Mouse (Mus musculus) small intestine, adult 2 months (tissue): ENCODE measurements around the gene Dag1.

Experiments used
- CTCF ChIP-seq: fragments of 200-500 bp; IDR thresholded peaks from 2 replicates; pipeline ENCODE4 v1.5.1; 2012; ENCODE audit warnings: low read depth, mild to moderate bottlenecking, control low read depth, inconsistent platforms, low read length, moderate library complexity, mixed read lengths; ENCODE audit not compliant: insufficient replicate concordance, insufficient read length; ENCODE audit errors: extremely low read depth
- POLR2A ChIP-seq: fragments of 200-500 bp; IDR thresholded peaks from 2 replicates; pipeline ENCODE4 v1.6.1; 2012; ENCODE audit warnings: low read depth, mild to moderate bottlenecking, control low read depth, inconsistent platforms, low read length, moderate library complexity

DNA sequence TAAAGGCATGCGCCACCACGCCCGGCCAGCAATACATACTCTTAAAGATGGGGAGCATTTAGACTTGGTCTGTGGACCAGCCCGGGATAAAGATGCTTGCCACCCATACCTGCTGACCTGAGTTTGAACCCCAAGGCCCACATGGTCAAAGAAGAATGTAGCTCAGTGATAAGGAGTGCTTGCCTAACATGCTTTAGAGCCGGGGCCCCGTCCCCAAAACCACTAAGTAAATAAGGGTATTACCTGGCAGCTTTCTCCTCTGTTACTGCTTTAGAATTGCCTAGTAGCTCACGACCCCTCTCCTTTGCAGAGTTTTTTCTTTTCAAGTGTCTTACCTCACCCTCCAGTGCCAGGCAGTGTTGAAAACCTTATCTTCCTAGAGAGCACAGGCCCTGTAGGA lies 11.0 kb downstream of the Dag1 start:
- TF ChIP-seq POLR2A, result no peak
- TF ChIP-seq CTCF, result no peak
